Mouse (Mus musculus): ENCODE data around the gene Car11. TPM values are rescaled to one million over a fixed set of nuclear protein-coding genes. Genes with fewer than 3 reads are reported as not detected.
A peak's percentile ranks its signal among the peaks of the same experiment; 100 is the strongest.

Gene Car11
- total and polyA plus RNA-seq, 2 experiments from 2014 or later, result 1.6 to 2.8 TPM

- no peaks in the 10 kb centered on the region for H3K9me3 ChIP-seq (replicated peaks; ENCODE audit: control insufficient read depth, low read length)
- peaks cover 10% of the 10 kb centered on the region; the same call in 1 of the 2 replicates for H3K36me3 ChIP-seq (replicated peaks; ENCODE audit: control insufficient read depth, insufficient read depth, low read length)
- TF ChIP-seq CTCF (IDR thresholded peaks at IDR 0.05; ENCODE audit: low read depth) (no peak), EP300 (IDR thresholded peaks at IDR 0.05; ENCODE audit: low read depth) (no peak)
- H3K27me3 ChIP-seq (ENCODE audit: control insufficient read depth, insufficient read depth, low read length), result no peaks in the 10 kb centered on the region
- H3K27ac ChIP-seq (ENCODE audit: low read depth), result no peak overlapping the region
- no peak overlapping the region for H3K9ac ChIP-seq (replicated peaks; ENCODE audit: low read depth, low read length)
- H3K4me2 ChIP-seq (ENCODE audit: low read depth, low read length), result no peak overlapping the region
- no peak overlapping the region for H3K4me3 ChIP-seq (ENCODE audit: low read depth, low read length)
- DNase-seq (ENCODE audit: low spot score) (no peak), ATAC-seq (ENCODE audit: insufficient read depth, low read depth) (no peak)
- WGBS, result 79% methylated on average over 3 of the region's 3 CpGs
- no peaks in the 10 kb centered on the region for H3K4me1 ChIP-seq (ENCODE audit: control insufficient read depth, insufficient read depth)
Measured at GRCm38 (mm10) chr7:45727625-45728024, 28.0 kb downstream of the Car11 start.

DNA sequence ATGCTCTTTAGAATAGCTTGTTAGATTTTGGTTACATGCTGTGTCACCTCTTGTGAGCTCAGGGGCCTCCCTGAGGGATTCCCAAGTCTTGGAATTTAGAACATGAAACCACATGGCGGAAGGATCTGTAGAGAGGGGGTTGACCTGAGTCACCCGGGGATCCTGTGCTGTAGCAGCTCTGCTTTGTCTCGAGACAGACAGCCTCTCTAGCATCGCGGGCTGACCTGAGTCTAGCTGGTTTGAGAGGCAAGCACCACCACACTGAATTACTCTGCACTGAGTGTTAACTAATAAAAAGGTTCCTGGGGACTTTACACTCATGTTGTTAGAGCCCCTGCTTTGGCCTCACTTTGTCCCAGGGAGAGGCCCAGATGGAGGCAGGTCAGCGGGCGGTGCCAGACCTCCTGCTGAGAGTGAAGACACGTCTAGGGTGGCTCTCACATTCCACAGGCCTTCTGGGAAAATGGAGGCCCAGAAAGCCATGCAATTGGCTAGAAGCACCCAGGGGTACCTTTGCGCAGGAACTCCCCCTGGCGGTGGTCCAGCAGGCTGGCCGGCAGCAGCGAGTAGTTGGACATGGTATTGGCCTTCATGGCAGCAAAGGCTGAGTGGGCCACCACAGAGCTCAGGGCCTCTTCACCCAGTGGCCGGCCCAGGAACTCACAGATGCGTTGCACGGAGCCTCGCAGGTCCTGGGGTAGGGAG, 31.2 kb downstream of the Car11 start:
- Histone ChIP-seq H3K4me3 (ENCODE audit: low read depth, low read length) (no peak overlapping the region), H3K4me1 (ENCODE audit: control insufficient read depth, insufficient read depth) (no peaks in the 10 kb centered on the region), H3K9ac (replicated peaks; ENCODE audit: low read depth, low read length) (no peak overlapping the region), H3K9me3 (replicated peaks; ENCODE audit: control insufficient read depth, low read length) (no peaks in the 10 kb centered on the region), H3K36me3 (replicated peaks; ENCODE audit: control insufficient read depth, insufficient read depth, low read length) (no peaks in the 10 kb centered on the region), H3K4me2 (ENCODE audit: low read depth, low read length) (no peak overlapping the region), H3K27me3 (ENCODE audit: control insufficient read depth, insufficient read depth, low read length) (no peaks in the 10 kb centered on the region), H3K27ac (ENCODE audit: low read depth) (no peak overlapping the region)
- ATAC-seq (ENCODE audit: insufficient read depth, low read depth), result 0 out of 2 replicates have a peak, but pooled peaks have one; percentile 37
- no peak for DNase-seq (ENCODE audit: low spot score)
- peak; percentile 40 for TF ChIP-seq CTCF (IDR thresholded peaks at IDR 0.05; ENCODE audit: low read depth)
- TF ChIP-seq EP300 (IDR thresholded peaks at IDR 0.05; ENCODE audit: low read depth), result no peak
- WGBS, result 19% methylated on average over 16 of the region's 16 CpGs

DNA sequence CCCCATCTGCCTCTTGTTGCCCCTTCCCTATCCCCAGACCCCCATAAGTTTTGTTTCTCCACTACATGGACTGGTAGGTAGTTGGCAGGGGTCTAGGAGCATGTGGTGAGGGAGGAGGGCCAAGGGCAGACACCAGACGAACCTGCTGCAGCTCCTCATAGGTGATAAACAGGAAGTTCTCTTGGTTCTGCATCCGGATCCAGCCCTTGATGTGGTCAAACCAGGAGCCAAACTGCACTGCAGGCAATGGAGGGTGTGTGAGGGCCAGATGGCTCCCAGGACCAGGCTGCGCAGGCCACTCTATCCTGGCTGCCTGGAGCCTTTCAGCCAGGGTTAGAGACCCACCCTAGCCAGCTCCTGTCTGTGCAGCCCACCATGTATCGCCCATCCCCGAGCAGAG, 33.8 kb downstream of the Car11 start:
- Histone ChIP-seq H3K4me1 (ENCODE audit: control insufficient read depth, insufficient read depth) (no peaks in the 10 kb centered on the region), H3K4me2 (ENCODE audit: low read depth, low read length) (no peak overlapping the region), H3K36me3 (replicated peaks; ENCODE audit: control insufficient read depth, insufficient read depth, low read length) (no peaks in the 10 kb centered on the region), H3K27me3 (ENCODE audit: control insufficient read depth, insufficient read depth, low read length) (no peaks in the 10 kb centered on the region), H3K9ac (replicated peaks; ENCODE audit: low read depth, low read length) (no peak overlapping the region), H3K27ac (ENCODE audit: low read depth) (no peak overlapping the region), H3K4me3 (ENCODE audit: low read depth, low read length) (no peak overlapping the region), H3K9me3 (replicated peaks; ENCODE audit: control insufficient read depth, low read length) (no peaks in the 10 kb centered on the region)
- WGBS, result 64% methylated on average over 5 of the region's 5 CpGs
- no peak for TF ChIP-seq EP300 (IDR thresholded peaks at IDR 0.05; ENCODE audit: low read depth)
- TF ChIP-seq CTCF (IDR thresholded peaks at IDR 0.05; ENCODE audit: low read depth), result no peak
- ATAC-seq (ENCODE audit: insufficient read depth, low read depth) (no peak), DNase-seq (ENCODE audit: low spot score) (no peak)

- Histone ChIP-seq H3K4me3 (ENCODE audit: low read depth, low read length) (no peak overlapping the region), H3K9ac (replicated peaks; ENCODE audit: low read depth, low read length) (no peak overlapping the region), H3K27me3 (ENCODE audit: control insufficient read depth, insufficient read depth, low read length) (no peaks in the 10 kb centered on the region), H3K36me3 (replicated peaks; ENCODE audit: control insufficient read depth, insufficient read depth, low read length) (no peaks in the 10 kb centered on the region), H3K4me2 (ENCODE audit: low read depth, low read length) (no peak overlapping the region), H3K4me1 (ENCODE audit: control insufficient read depth, insufficient read depth) (no peaks in the 10 kb centered on the region), H3K9me3 (replicated peaks; ENCODE audit: control insufficient read depth, low read length) (no peaks in the 10 kb centered on the region), H3K27ac (ENCODE audit: low read depth) (no peak overlapping the region)
- 5% methylated on average over 9 of the region's 9 CpGs for WGBS
- TF ChIP-seq EP300 (IDR thresholded peaks at IDR 0.05; ENCODE audit: low read depth) (no peak), CTCF (IDR thresholded peaks at IDR 0.05; ENCODE audit: low read depth) (peak; percentile 88)
- DNase-seq (ENCODE audit: low spot score) (peak; percentile 67), ATAC-seq (ENCODE audit: insufficient read depth, low read depth) (peak; percentile 76)
Measured at GRCm38 (mm10) chr7:45739162-45739763, 39.6 kb downstream of the Car11 start.

DNA sequence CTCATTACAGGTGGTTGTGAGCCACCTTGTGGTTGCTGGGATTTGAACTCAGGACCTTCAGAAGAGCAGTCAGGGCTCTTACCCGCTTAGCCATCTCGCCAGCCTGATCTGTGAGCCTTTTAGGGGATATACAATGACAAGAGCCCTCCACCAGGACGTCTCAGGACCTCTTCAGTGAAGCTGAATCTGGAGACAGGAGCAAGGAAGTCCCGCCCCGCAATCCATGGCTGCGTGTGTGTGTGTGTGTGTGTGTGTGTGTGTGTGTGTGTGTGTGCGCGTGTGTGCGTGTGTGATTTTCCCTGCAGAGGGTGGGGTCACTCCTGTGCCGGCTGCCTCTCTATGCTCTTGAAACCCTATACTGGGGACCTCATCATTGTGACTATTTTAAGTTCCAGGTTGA, 40.2 kb downstream of the Car11 start:
- Histone ChIP-seq H3K4me1 (ENCODE audit: control insufficient read depth, insufficient read depth) (no peaks in the 10 kb centered on the region), H3K27ac (ENCODE audit: low read depth) (no peak overlapping the region), H3K9ac (replicated peaks; ENCODE audit: low read depth, low read length) (no peak overlapping the region), H3K36me3 (replicated peaks; ENCODE audit: control insufficient read depth, insufficient read depth, low read length) (no peaks in the 10 kb centered on the region), H3K4me2 (ENCODE audit: low read depth, low read length) (no peak overlapping the region), H3K4me3 (ENCODE audit: low read depth, low read length) (no peak overlapping the region), H3K9me3 (replicated peaks; ENCODE audit: control insufficient read depth, low read length) (no peaks in the 10 kb centered on the region), H3K27me3 (ENCODE audit: control insufficient read depth, insufficient read depth, low read length) (no peaks in the 10 kb centered on the region)
- no peak for ATAC-seq (ENCODE audit: insufficient read depth, low read depth)
- WGBS, result 51% methylated on average over 10 of the region's 10 CpGs
- no peak for TF ChIP-seq CTCF (IDR thresholded peaks at IDR 0.05; ENCODE audit: low read depth)
- DNase-seq (ENCODE audit: low spot score), result no peak

Measured in heart, postnatal 0 days (tissue).